Mouse (Mus musculus) kidney, embryonic 16.5 days (tissue): ENCODE measurements around the gene Myo9a. TPM values are rescaled to one million over a fixed set of nuclear protein-coding genes. Genes with fewer than 3 reads are reported as not detected.
A peak's percentile ranks its signal among the peaks of the same experiment; 100 is the strongest.

Experiments
- ATAC-seq: fragments of 200-750 bp; cut with Nextera tagmentation; 2 replicates; pipeline ENCODE4 v1.8.0; 2017; ENCODE audit warnings: moderate TSS enrichment; ENCODE audit not compliant: low FRiP score, low TSS enrichment
- H3K27ac ChIP-seq: fragments of 300-500 bp; sonication (generic); 2 replicates; pipeline ENCODE4 v1.5.1; 2014; ENCODE audit warnings: low read length
- H3K27me3 ChIP-seq: fragments of 300-500 bp; sonication (generic); 2 replicates; pipeline ENCODE4 v1.6.1; 2014; ENCODE audit warnings: low read length, control low read depth, mixed read lengths; ENCODE audit not compliant: insufficient read depth
- H3K36me3 ChIP-seq: fragments of 300-500 bp; sonication (generic); 2 replicates; pipeline ENCODE4 v1.6.1; 2014; ENCODE audit warnings: low read length, control low read depth, mixed read lengths; ENCODE audit not compliant: insufficient read depth
- H3K4me1 ChIP-seq: fragments of 300-500 bp; sonication (generic); 2 replicates; pipeline ENCODE4 v1.6.1; 2014; ENCODE audit warnings: low read length, control low read depth, mixed read lengths; ENCODE audit not compliant: insufficient read depth
- H3K4me2 ChIP-seq: fragments of 300-500 bp; sonication (generic); replicated peaks from 2 replicates; pipeline ENCODE4 v1.6.1; 2014; ENCODE audit warnings: low read depth, low read length
- H3K4me3 ChIP-seq: fragments of 300-500 bp; sonication (generic); 2 replicates; pipeline ENCODE4 v1.5.1; 2014; ENCODE audit warnings: mild to moderate bottlenecking, low read length
- H3K9ac ChIP-seq: fragments of 300-500 bp; sonication (generic); replicated peaks from 2 replicates; pipeline ENCODE4 v1.6.1; 2014; ENCODE audit warnings: low read length
- H3K9me3 ChIP-seq: fragments of 300-500 bp; sonication (generic); 2 replicates; pipeline ENCODE4 v1.6.1; 2016; ENCODE audit warnings: low read length, control low read depth
- WGBS: fragments of 180-500 bp; shearing (Covaris S2); extraction: QIAGEN DNeasy Blood & Tissue Kit; methylation state at CpG from one replicate; pipeline ENCODE4 v1.1.7; 2014; 5-methylcytosine and 5-hydroxymethylcytosine counted together
- polyA plus RNA-seq: library from polyadenylated mRNA; unstranded; fragments of >200 nt; fragmentation: Nextera tagmentation; extraction: Ambion mirVana; gene quantifications from 2 replicates; pipeline ENCODE4 v1.2.1, GENCODE M21; 2015

Myo9a gene
- 17.3 and 18.2 TPM in 2 replicates for polyA plus RNA-seq

- WGBS = under 1% methylated on average over 57 of the region's 59 CpGs
- Histone ChIP-seq H3K4me2 (peak within 1 kb of the TSS; percentile 87), H3K36me3 (no peaks in the 10 kb centered on the region), H3K9ac (peak within 1 kb of the TSS; percentile 79), H3K9me3 (no peaks in the 10 kb centered on the region), H3K27ac (peak within 1 kb of the TSS; percentile 95), H3K4me3 (peak within 1 kb of the TSS; percentile 71), H3K4me1 (peaks cover 23% of the 10 kb centered on the region), H3K27me3 (no peaks in the 10 kb centered on the region)
- ATAC-seq = peak; percentile 96
Measured at GRCm38 (mm10) chr9:59750267-59751065, at the start of gene Myo9a, which contains the start of gene Senp8. TSS of gene Myo9a (plus strand) at chr9:59750896. TSS of gene Senp8 (minus strand) at chr9:59750710.

DNA sequence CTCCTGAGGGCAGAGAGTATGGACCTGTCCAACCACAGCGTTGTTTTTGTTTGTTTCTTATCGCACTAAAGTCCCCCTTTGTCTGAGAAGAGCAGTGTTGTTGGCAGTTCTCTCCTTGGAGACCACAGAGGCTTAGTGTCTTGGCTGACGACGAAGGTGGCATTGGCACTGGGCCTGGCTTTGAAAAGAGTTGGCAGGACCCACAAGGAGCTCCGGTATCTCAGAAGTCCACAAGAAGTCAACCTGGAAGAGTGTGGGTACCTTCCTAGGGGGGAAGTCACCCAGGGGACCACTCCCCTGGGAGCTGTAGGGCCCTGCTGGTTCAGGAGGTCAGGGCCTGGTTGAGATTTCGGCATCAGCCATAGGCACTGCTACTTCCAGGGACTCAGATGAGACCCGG, 49.6 kb upstream of the Myo9a start:
- Histone ChIP-seq H3K4me2 (no peak overlapping the region), H3K4me3 (no peak overlapping the region), H3K27ac (no peak overlapping the region), H3K27me3 (no peaks in the 10 kb centered on the region), H3K9me3 (no peaks in the 10 kb centered on the region), H3K36me3 (no peaks in the 10 kb centered on the region), H3K9ac (no peak overlapping the region), H3K4me1 (no peaks in the 10 kb centered on the region)
- 84% methylated on average over 7 of the region's 7 CpGs for WGBS
- no peak for ATAC-seq

GRCm38 (mm10) chr9:59703099-59703498, 47.6 kb upstream of the Myo9a start:
- Histone ChIP-seq H3K36me3 (no peaks in the 10 kb centered on the region), H3K27me3 (no peaks in the 10 kb centered on the region), H3K4me2 (no peak overlapping the region), H3K9ac (no peak overlapping the region), H3K27ac (no peak overlapping the region), H3K4me3 (no peak overlapping the region), H3K9me3 (no peaks in the 10 kb centered on the region), H3K4me1 (no peaks in the 10 kb centered on the region)
- no peak for ATAC-seq
- 62% methylated on average over 6 of the region's 6 CpGs for whole genome bisulfite sequencing

DNA sequence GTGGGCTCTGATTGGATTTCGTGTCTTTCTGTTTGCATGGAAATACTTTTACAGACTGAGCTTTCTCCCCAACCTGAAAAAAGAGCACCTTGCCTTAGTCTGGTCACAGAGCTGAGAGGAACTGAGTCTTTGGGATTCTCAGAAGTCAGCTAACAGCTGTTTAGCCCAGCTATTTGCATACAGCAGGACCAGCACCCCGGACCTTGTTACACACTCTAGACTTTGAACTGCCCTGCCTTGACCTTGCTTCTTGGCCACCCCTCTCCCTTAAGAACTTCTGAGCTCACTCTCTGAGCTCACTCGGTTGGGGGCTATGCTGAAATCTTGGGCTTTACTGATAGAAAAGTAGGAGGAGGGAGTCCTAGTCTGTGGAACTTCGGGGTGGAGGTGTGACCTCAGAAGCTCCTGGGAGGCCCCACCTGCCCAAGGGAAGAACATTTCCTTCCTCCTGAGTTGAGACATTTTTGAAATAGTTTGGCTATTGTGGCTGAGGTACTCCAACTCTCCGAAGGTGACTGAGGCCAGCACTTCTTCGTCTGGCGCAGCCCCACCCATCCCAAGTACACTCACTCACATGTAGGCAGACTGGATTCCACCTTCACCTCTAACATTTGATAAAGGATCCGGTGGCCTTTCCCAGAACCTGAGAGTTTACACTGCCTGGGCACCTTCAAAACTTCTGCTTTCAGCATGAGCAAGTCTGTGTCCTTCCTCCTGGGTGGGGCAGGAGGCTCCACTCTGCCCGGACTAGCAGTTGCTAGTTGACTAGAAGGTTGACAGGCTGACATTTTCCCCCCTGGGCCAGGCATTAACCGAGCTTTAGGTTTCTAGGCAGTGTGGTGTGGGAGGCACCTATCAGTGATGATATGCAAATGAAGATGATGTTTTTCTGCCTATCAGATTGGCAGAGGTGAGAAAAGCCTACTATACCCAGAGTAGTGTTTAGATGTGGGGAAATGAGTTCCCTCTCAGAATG, 43.6 kb upstream of the Myo9a start:
- no peaks in the 10 kb centered on the region for H3K27me3 ChIP-seq
- no peak overlapping the region for H3K4me2 ChIP-seq
- no peaks in the 10 kb centered on the region for H3K4me1 ChIP-seq
- WGBS = 50% methylated on average over 10 of the region's 10 CpGs
- H3K9ac ChIP-seq = no peak overlapping the region
- H3K36me3 ChIP-seq = no peaks in the 10 kb centered on the region
- H3K27ac ChIP-seq = no peak overlapping the region
- H3K4me3 ChIP-seq = no peak overlapping the region
- H3K9me3 ChIP-seq = no peaks in the 10 kb centered on the region
- no peak for ATAC-seq

DNA sequence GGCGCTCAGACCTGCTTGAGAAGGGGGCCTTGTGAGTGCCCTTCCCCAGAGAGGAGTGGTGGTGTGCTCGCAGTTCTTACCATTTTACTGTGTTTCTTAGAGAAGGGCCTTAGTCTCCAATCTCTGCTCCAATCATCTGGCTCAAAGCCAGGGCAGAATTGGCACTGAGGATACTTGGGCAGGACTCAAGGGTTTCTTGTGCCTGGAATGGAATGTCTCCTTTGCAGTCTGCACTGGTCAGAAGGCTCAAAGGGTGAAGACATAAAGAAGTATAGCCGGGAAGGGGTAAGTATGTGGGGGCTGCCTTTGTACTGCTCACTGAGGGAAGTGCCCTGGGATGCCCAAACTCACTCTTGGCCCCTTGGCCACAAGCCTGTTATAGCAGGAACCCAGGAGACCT, 41.5 kb upstream of the Myo9a start:
- Histone ChIP-seq H3K9me3 (no peaks in the 10 kb centered on the region), H3K9ac (no peak overlapping the region), H3K4me3 (no peak overlapping the region), H3K36me3 (no peaks in the 10 kb centered on the region), H3K4me2 (no peak overlapping the region), H3K27ac (no peak overlapping the region; the same call in 1 of the 2 replicates), H3K4me1 (no peaks in the 10 kb centered on the region), H3K27me3 (no peaks in the 10 kb centered on the region)
- ATAC-seq = no peak
- WGBS = 75% methylated on average over 3 of the region's 3 CpGs

DNA sequence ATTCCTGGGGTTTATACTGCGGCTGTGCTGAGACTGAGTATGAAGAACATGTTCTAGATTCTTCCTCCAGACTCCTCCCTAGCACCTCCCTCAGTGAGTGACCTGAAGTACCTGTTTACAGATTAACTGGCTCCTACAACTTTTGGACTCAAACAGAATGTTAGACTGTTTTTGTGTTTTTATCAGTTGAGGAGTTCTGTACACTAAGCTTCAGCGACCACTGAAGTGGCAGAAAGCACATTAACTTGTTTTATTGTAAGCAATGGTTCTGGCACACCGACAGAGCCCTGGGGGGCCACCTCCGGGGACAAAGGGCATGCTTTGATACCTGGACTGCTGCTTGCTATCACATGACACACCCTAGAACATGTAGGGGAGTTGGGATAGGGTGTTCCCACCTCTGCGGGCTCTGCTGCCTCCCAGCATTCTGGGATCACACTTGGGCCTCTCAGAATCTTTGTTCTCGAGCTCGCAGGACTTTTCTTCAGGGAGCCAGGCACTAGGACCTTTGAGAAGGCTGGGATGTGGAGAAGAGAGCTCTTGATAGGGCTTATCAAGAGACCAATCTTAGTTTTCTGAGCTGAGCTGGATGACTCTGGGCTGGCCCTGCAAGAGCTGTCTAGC, 34.3 kb upstream of the Myo9a start:
- 0 out of 2 replicates have a peak, but pooled peaks have one; percentile 42 for ATAC-seq
- H3K4me3 ChIP-seq = no peak overlapping the region
- WGBS = 49% methylated on average over 7 of the region's 7 CpGs
- no peak overlapping the region for H3K9ac ChIP-seq
- H3K4me2 ChIP-seq = no peak overlapping the region
- no peaks in the 10 kb centered on the region for H3K27me3 ChIP-seq
- 0 out of 2 replicates have a peak, but pooled peaks cover 3% of the 10 kb centered on the region for H3K4me1 ChIP-seq
- no peaks in the 10 kb centered on the region for H3K36me3 ChIP-seq
- H3K9me3 ChIP-seq = no peaks in the 10 kb centered on the region
- H3K27ac ChIP-seq = 0 out of 2 replicates have a peak overlapping the region, but pooled peaks have one; percentile 23

DNA sequence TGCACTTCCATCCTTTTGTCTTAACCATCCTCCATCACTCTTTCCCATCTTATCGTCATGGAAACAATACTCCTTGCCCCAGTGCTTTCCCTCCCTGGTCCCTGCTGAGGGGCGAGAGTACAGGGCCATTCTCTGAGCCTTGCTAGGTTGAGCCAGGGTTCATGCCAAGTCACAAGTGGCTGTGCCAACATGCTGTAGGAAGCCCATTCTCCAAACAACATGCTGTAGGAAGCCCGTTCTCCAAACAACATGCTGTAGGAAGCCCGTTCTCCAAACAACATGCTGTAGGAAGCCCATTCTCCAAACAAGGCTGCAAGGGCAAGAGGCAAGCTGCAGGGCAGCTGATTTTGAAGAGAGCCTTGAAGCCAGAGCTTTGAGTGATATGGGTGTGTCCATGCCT, 32.5 kb upstream of the Myo9a start:
- no peaks in the 10 kb centered on the region for H3K27me3 ChIP-seq
- no peak overlapping the region for H3K27ac ChIP-seq
- no peak for ATAC-seq
- H3K9ac ChIP-seq = no peak overlapping the region
- H3K4me3 ChIP-seq = no peak overlapping the region
- H3K36me3 ChIP-seq = no peaks in the 10 kb centered on the region
- H3K9me3 ChIP-seq = no peaks in the 10 kb centered on the region
- WGBS = 95% methylated on average over 4 of the region's 4 CpGs
- H3K4me1 ChIP-seq = peaks cover 4% of the 10 kb centered on the region
- H3K4me2 ChIP-seq = no peak overlapping the region

DNA sequence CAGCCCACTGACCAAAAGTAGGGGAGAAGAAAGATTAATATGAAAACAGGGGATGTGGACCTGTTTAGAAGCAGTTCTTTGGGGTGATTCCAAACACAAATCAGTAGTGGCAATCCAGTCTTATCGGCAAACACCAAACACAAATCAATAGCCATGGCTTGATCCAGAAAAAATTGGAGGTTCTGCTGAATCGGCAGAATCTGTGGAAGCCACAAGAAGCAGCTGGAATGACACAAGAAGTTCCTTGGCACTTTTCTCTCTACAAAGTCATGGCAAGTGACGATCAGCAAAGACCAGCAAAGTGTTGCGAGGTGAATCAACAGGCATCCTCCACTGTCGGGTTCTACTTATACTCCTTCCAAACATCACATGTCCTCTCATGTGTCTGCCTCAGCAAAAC, 29.6 kb upstream of the Myo9a start:
- Histone ChIP-seq H3K36me3 (no peaks in the 10 kb centered on the region), H3K9ac (no peak overlapping the region), H3K27me3 (no peaks in the 10 kb centered on the region), H3K4me1 (peaks cover 31% of the 10 kb centered on the region), H3K4me3 (no peak overlapping the region), H3K27ac (no peak overlapping the region), H3K4me2 (no peak overlapping the region), H3K9me3 (no peaks in the 10 kb centered on the region)
- ATAC-seq = no peak
- WGBS = 80% methylated on average over 5 of the region's 5 CpGs

GRCm38 (mm10) chr9:59723096-59723657, 27.5 kb upstream of the Myo9a start:
- peak overlapping the region; percentile 30 for H3K4me3 ChIP-seq
- H3K36me3 ChIP-seq = no peaks in the 10 kb centered on the region
- H3K4me2 ChIP-seq = peak overlapping the region; percentile 56
- ATAC-seq = peak; percentile 41
- H3K27ac ChIP-seq = peak overlapping the region; percentile 96
- no peaks in the 10 kb centered on the region for H3K9me3 ChIP-seq
- peaks cover 34% of the 10 kb centered on the region for H3K4me1 ChIP-seq
- H3K27me3 ChIP-seq = no peaks in the 10 kb centered on the region
- 15% methylated on average over 10 of the region's 10 CpGs for WGBS
- H3K9ac ChIP-seq = peak overlapping the region; percentile 69
